Mouse (Mus musculus) small intestine, adult 2 months (tissue): ENCODE data around the gene Btg1.

Source experiments
- CTCF ChIP-seq: fragments of 200-500 bp; IDR thresholded peaks from 2 replicates; pipeline ENCODE4 v1.5.1; 2012; ENCODE audit warnings: low read depth, mild to moderate bottlenecking, control low read depth, inconsistent platforms, low read length, moderate library complexity, mixed read lengths; ENCODE audit not compliant: insufficient replicate concordance, insufficient read length; ENCODE audit errors: extremely low read depth
- POLR2A ChIP-seq: fragments of 200-500 bp; IDR thresholded peaks from 2 replicates; pipeline ENCODE4 v1.6.1; 2012; ENCODE audit warnings: low read depth, mild to moderate bottlenecking, control low read depth, inconsistent platforms, low read length, moderate library complexity

- TF ChIP-seq CTCF: no peak
- no peak for TF ChIP-seq POLR2A
Observed at GRCm38 (mm10) chr10:96654576-96654975, 37.8 kb downstream of the Btg1 start.
